Mouse (Mus musculus) c-Kit-negative CD71-positive TER-119-positive erythroid progenitor cells, embryonic 14.5 days (primary cell): Measurements from ENCODE around the gene Bmp10.

Experiments
- DNase-seq: peaks from one replicate; pipeline ENCODE4 v3.0.0-alpha.2; 2013; ENCODE audit warnings: low read depth, low spot score

Gene Bmp10

DNA sequence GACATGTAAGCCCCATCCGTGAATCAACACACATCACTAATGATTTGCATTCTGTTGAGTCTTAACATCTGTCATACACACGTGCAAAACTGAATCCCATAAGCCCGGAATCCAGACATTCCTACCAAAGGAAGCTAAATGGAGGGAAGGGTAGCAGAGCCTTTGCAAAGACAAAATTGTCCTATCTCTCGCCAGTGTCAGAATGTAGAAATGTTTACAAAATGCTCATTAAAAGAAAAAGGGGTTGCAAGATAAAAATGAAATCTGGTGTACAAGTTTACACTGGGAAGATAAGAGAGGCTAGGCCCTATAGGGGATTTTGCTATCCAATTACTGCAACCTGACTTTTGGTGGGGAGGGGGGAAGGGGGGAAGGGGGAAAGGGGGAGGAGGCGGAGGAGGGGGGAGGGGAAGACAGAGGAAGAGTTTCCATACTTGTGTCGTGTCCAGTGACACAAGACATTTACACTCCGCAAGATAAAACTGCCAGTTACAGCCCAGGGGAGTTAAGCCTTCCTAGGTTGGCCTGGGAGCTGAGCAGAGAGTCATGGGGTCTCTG is at the start of gene Bmp10:
Bmp10 (plus strand) TSS at position 508 of the 558 bp plus-strand sequence.
- no peak for DNase-seq

DNA sequence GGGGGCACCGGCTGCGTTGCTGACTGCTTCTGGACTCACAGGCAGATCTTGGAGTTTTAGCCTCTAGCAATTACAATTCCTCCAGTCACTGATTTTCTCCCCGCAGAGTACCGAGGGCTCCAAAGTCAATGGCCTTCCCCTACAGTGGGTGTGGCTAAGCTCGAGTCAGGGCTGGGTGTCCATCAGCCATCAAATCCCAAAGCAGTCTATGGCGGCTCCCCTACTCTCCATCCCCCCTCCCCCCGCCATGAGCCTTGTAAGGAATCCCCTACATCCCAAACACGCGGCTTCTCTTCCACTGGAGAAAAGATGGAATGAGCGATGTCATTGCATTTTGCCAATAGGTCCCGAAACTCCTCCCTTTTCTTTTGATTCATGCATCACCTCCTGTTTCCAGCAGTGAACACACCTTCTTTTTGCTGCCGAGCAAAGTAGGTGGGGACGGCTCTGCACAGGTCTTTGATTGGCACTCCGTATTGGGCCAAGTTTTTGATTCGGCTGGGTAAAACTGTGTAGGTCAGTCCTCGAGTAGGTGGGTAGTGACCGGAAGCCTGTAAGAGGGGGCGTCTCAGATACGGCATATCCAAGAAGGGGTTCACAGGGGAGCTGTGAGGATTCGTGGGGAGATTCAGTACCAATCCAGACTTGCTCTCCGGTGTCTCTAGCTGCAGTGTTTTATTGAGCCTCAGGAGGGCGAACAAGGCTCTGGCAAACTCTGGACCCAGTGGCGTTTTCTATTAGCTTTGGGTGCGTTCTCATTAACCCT is 44.7 kb upstream of the Bmp10 start:
- DNase-seq = no peak

GRCm38 (mm10) chr6:87384761-87385160 is 44.0 kb upstream of the Bmp10 start:
- no peak for DNase-seq

DNA sequence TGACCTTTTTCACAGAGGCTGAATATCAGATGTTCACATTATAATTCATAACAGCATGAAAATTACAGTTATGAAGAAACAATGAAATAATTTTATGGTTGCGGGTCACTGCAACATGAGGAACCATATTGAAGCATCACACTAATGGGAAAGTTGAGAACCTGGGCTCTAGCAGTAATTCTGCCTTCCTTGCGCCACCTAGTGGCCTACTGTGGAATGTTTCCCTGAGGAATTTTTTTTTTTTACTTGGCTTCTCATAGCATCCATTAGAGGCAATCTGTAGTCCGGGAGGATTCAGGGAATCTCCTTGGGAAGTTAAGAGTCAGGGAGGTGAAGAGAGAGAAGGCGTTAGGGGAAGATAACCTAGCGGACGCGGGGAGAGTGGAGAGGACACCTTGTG is 42.6 kb upstream of the Bmp10 start:
- DNase-seq = peak; percentile 49

DNA sequence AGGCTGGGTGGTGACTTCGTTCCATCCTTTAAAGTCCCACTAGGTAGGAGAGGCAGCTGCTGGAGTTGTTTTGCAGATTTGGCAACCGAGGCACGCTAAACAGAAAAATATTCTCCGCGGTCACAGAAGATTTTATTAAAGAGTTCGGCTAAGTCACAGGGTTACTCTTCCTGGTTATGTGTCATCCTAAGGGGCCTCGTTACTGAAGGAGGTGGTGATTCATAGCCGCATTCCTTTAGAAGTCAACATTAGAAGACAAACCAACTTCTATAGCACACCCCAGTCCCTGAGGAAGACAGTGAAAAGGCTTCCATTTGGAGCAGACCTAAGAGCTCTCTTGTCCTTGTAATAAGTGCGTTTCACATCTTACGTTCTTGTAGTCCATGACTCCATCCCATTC is 42.1 kb upstream of the Bmp10 start:
- no peak for DNase-seq

- DNase-seq = no peak
These were observed 39.9 kb upstream of the Bmp10 start, which contains the start of gene Gkn3 for GRCm38 (mm10) chr6:87388877-87389276. Gkn3 (minus strand) TSS chr6:87388935.

DNA sequence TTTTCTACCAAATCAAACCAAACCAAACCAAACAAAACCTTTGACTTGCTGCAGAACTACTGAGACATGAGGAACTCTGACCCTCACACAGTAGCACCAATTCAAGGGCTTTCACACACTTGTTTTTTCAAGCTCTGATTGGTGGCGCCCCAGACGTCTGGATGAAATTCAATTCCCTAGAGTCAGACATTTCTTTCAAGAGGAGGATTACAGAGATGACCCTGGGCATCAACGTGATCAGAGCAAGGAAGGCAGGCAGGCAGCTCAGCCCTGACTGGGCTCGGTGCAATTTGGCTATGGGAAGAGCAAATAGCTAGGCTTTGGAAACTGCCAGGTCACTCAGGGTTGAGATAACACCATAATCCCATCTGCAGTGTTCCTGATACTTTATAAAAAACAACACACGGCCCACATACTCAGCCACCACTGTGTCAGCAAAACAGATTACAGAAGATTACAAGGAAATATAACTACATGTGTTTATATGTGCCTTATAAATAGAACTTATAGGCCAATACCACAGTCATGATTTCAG is 39.3 kb upstream of the Bmp10 start:
- no peak for DNase-seq

DNA sequence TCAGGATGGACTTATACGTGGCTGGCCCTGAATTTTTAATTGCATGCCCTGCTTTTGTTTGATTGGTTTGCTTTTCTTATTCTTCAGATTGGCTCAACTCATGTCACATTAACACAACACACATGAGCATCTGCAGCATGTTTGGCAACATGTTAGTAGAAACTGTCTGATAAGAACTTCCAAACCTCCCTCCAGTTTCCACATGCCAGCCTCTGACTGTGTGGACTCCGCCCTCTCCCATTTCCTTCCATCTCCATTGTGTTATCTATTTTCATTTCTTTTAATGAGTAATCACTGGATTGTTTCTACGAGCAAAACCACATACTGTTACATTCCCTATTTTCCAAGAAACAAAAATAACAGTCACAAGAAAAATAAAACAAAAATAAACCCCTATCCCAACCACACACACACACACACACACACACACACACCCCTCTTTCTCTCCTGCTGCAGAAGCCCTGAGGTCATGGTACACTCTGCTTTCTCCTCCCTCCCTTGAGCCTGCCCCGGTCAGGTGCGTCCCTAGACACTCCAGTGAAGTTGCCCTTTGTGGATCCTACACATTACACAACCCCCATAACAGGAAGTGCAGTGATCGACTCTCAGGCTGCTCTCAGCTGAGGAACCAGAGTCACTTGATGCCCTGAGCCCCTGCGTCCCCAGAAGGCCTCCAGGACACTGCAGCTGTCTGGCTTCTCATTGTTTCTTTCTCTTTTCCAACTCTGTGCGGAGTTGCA is 35.2 kb upstream of the Bmp10 start:
- DNase-seq = no peak

DNA sequence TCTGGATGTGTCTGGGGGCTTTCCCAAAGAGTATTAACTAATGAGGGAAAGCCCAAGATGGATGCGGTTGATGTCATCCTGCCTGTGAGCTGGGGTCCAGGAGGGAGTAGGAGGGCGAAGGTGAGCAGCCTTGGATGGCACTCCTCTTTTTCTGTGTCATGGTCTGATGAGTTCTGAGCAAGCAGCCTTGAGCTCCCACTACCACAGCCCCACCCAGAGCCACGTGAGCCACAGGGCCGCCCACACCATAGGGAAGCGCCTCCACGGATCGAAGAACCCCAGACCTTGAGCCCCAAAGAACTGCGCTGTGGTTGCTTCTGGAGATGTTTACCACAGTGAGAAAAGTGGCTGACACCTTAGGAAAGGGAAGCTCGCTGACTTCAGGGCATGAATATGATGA is 34.0 kb upstream of the Bmp10 start:
- no peak for DNase-seq

DNA sequence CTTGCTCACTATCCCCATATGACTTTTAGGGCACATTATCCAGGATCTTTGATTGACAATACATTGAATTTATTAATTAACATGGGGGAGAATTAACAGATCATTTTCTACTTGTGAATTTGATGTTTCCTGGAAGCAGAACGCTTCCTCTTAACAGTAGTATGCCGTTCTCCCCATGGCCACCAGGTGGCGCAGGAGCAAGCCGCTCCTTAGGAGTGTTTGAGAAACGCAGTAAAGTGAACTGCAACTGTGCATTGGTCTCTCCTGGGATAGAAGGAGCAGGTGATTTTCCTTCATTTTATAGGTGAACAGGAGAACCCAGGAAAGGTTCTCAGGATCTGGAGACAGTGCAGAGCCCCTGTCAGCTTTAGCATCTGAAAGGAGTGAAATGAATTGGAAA is 29.7 kb upstream of the Bmp10 start:
- peak; percentile 47 for DNase-seq

DNA sequence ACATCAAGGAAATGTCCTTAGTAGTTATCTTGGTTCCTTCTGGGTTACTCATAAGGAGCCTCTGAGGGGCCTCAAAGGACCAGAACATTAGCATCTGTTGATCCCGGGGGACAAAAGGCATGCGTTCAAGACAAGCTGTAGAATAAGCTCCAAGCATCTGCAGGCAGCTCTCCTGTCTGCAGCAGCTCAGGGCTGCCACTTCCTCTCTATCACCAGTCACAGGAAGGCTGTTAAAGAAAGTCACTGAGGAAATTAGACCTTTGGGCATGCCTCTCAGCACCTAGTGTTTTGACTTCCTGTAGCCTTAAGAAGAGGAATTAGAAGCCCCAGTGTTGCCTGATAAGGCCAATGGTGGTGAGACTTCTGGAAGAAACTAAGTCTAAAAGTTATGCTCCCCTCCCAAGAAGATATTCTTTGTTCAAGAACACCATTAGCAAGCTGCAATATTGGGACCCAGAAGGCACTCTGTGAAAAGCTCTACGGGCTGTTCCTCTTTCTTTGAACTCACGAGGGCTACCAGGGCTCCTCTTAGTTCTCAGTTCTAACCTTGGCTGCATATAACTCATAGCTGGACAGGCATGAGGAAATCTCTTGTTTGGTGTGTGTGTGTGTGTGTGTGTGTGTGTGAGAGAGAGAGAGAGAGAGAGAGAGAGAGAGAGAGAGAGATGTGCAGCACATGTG is 28.8 kb upstream of the Bmp10 start:
- DNase-seq = no peak

GRCm38 (mm10) chr6:87401456-87401855 is 27.3 kb upstream of the Bmp10 start:
- no peak for DNase-seq

- DNase-seq = no peak
These were observed 16.8 kb upstream of the Bmp10 start for GRCm38 (mm10) chr6:87412011-87412410.

GRCm38 (mm10) chr6:87422304-87422703 is 6.5 kb upstream of the Bmp10 start:
- DNase-seq = no peak

DNA sequence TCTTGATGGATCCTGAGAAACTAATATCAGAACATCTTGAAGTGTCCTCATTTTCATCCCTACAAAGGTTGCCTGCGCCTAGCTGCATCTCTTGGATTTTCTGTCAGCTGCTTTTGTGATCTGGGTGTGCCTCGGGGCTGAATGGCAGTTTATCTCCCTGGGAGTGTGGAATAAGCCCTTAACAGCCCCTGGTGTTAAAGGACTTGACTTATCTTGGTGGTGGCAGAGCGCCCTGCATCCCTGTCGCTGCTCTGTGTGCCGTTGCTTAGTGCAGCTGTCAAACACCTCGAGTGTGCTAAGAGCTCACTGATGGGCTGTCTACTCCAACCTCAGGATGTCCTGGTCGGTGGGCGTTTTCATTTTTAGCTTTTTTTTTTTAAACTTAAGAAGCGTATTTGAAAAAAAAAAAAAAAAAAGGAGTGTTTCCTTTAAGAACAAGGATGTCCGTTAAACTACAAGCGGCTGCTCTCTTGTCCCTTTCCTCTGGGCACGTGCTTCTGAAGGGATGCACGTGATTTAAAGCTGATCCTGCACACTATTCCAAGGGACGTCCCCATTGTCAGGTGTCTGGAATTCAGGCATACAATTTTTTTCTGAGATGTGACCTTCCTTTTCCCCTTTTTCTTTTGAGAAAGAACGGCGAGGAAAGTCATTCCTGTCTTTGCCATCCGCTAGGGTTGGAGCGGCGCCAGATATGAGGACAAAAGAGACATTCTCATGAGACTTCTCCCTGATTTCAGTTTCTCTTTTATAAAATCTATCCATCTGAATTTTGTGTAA is 4.6 kb upstream of the Bmp10 start:
- no peak for DNase-seq

DNA sequence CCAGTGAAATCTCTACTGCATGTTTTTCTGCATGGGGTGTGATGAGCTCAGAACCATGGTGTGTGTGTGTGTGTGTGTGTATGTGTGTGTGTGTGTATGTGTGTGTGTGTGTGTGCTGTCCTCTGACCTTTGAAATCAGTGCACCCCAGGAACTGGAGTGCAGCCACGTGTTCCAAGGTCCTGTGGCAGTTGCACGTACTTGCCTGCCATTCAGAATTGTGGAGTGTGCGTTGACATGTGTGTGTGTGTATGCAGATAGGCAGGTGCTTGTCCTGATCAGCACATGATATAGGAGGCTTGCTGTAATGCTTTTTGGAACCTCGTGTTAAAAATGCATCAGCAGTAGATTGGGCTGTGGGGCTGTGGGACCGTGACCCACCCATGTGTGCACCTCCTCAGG is 1.8 kb upstream of the Bmp10 start:
- no peak for DNase-seq

- DNase-seq = no peak
These were observed 1.2 kb upstream of the Bmp10 start for GRCm38 (mm10) chr6:87427616-87428015.

DNA sequence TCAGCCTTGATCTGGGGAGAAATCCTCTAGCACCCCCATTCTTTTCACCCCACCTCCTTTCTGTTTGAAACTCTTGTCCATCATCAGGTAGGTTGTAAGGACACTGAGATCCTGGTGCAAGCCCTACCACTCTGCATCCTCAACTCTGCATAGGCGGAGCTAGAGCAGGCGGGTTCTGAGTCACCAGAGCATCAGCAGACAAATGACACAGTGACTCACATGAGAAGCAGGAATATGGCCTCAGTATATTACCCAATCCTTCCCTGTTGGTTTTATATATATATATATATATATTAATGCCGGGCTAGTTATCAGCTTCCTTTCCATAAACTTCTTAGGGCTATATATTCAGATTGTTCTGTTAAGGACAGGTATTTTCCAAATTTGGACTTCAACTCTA is 7.0 kb downstream of the Bmp10 start:
- no peak for DNase-seq

DNA sequence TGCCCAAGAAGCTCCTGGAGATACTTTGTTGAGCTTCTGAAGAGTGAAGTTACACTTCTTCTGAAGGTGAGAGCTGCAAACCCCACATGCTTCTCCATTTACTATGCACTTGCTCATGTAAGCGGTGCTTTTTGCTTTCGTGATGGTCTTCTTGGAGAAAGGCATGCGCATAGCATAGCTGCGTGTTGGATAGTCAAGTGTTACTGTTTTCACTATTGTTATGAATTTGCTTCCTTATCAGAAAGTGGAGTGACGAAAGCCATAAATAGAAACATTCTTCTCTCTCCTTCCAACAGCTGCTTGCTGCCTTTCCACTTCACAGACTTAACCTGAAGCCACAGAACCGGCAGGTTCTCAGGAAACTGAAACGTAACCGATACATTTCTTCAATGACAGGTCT is 8.0 kb downstream of the Bmp10 start:
- no peak for DNase-seq

- no peak for DNase-seq
These were observed 14.5 kb downstream of the Bmp10 start for GRCm38 (mm10) chr6:87443253-87443652.

- no peak for DNase-seq
These were observed 16.4 kb downstream of the Bmp10 start for GRCm38 (mm10) chr6:87445222-87445621.
